Mouse (Mus musculus) lung, adult 2 months (tissue): Measurements from ENCODE around the gene Tmem150a. TPM values are rescaled to one million over a fixed set of nuclear protein-coding genes. Genes with fewer than 3 reads are reported as not detected.

ENCODE experiments used
- DNase-seq: peaks from one replicate; pipeline ENCODE4 v3.0.0; 2022
- H3K4me1 ChIP-seq: fragments of 200-500 bp; 2 replicates; pipeline ENCODE4 v1.6.1; 2011; ENCODE audit warnings: low read length; ENCODE audit not compliant: control insufficient read depth, insufficient read depth
- H3K4me3 ChIP-seq: fragments of 200-500 bp; replicated peaks from 2 replicates; pipeline ENCODE3; 2011; ENCODE audit warnings: low read depth, mild to moderate bottlenecking, control low read depth, low read length; ENCODE audit errors: extremely low read depth
- CTCF ChIP-seq: fragments of 200-500 bp; IDR thresholded peaks from 2 replicates; pipeline ENCODE4 v1.5.1; 2011; ENCODE audit warnings: mild to moderate bottlenecking, low read length, control low read depth; ENCODE audit not compliant: insufficient read depth
- POLR2A ChIP-seq: fragments of 200-500 bp; IDR thresholded peaks from 2 replicates; pipeline ENCODE4 v1.6.1; 2011; ENCODE audit warnings: low read depth, mild to moderate bottlenecking, control low read depth, low read length, borderline replicate concordance; ENCODE audit errors: extremely low read depth
- WGBS: fragments of 180-500 bp; shearing (Covaris S2); methylation state at CpG from one replicate; pipeline ENCODE4 v1.1.7; 2018; 5-methylcytosine and 5-hydroxymethylcytosine counted together
- polyA plus RNA-seq: library from polyadenylated mRNA; depleted of rRNA; stranded (reverse); fragments of >200 nt; gene quantifications from 2 replicates; pipeline ENCODE4 v1.2.3, GENCODE M21; 2012

The Tmem150a gene
- polyA plus RNA-seq, 1 experiment, result 71.8 TPM

- TF ChIP-seq POLR2A, result no peak
- TF ChIP-seq CTCF, result no peak
- Histone ChIP-seq H3K4me3 (no peak overlapping the region), H3K4me1 (peaks cover 12% of the 10 kb centered on the region)
- DNase-seq, result no peak
- 57% methylated on average over 2 of the region's 2 CpGs for WGBS
These were observed 4.1 kb downstream of the Tmem150a start for GRCm38 (mm10) chr6:72359343-72359742.

DNA sequence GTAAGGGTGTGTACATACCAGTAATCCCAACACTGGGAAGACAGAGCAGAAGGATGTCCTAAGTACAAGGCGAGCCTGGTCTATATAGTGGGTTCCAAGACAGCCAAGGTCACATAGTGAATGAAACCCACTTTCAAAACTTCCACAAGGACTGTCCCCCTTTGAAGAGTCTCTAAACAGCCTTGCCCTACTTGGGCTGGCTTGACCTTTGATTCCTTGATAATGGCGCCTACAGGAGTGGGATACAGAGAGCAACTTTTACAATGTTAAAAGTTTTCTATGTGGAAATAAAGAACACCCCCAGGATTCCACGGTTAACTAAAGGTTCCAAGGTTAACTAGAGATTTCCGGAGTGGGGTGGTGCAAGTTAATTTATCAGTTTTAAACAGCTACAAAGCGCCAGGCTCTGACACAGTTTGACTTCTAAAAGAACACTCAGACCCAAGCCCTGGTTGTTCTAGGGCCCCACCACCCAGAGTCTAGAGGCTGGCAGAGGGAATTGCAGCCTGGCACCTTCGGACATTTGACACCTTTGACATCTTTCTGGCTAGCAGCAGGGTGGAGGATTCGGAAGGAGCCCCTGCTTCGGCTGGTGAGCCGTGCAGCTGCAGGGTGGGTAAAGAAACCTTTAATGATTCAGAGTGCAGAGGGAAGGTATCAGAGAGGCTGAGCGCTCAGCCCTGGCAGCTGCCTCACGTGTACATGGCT is 4.8 kb downstream of the Tmem150a start:
- Histone ChIP-seq H3K4me3 (no peak overlapping the region), H3K4me1 (peaks cover 10% of the 10 kb centered on the region)
- 69% methylated on average over 11 of the region's 11 CpGs for WGBS
- no peak for TF ChIP-seq CTCF
- TF ChIP-seq POLR2A, result no peak
- no peak for DNase-seq

DNA sequence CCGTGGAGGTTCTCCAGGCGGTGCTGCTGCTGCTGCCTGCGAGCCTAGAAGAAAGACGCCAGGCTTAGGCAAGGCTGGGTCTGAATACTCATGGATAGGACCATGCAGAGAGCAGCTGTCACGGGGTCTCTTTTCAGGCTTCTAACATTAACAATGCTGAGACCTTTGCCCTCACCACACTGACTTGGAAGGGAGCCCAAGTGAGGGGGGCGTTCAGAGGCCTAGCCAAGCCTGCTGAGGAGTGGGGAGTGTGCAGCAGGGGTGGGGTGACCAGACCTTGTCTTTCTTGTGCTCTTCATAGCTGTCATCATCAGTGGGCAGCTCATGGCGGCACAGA is 5.3 kb downstream of the Tmem150a start:
- WGBS, result 55% methylated on average over 7 of the region's 7 CpGs
- TF ChIP-seq CTCF (no peak), POLR2A (no peak)
- no peak overlapping the region for H3K4me3 ChIP-seq

GRCm38 (mm10) chr6:72361121-72361551 is 5.9 kb downstream of the Tmem150a start:
- Histone ChIP-seq H3K4me1 (peaks cover 8% of the 10 kb centered on the region), H3K4me3 (peak overlapping the region; percentile 2)
- WGBS, result 29% methylated on average over 5 of the region's 5 CpGs
- TF ChIP-seq POLR2A (no peak), CTCF (no peak)
- no peak for DNase-seq

More for the DNA sequence above, 5.3 kb downstream of the Tmem150a start:
- DNase-seq, result no peak
- H3K4me1 ChIP-seq, result peaks cover 10% of the 10 kb centered on the region

DNA sequence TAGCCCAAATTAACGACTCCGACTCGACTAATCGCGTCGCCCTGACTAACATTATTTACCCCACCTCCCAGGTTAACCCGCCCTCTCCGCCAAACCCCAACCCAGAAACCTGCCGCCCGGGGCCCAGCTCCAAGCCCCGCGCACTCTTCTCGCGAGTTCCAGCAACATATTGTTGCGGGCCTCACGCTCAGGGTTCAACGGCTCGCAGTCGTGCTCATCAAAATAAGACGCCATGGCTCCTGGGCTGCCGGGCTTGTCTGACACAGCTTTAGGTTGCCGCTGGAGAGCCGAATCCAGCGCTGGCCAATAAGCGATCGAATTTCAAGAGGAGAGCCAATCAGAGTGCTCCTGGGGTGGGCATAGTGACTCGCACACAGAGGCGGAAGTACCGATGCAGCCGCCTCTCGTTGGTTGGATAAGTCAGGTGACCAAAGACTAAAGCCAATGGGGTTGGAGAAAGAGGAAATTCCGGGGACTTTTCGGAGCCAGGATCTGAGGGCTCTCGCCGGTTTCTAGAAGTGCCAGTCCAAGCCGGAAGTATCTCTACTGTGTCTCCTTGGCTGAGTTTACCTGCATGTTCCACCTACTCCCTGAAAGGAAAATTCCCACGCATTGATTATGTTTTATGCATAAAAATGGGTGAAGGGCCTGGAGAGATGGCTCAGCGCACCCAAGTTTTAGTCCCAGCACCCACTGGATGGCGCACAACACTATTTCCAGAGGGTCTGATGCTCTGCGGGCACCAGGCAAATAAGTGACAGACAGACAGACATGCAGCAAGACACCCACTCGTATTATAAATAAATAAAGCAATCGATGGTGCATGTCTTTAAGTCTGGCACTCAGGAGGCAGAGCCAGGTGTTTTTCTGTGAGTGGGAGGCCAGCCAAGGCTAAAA is 7.1 kb downstream of the Tmem150a start:
- Histone ChIP-seq H3K4me1 (peaks cover 8% of the 10 kb centered on the region), H3K4me3 (peak overlapping the region; percentile 75)
- peak; percentile 83; the same call in 1 of the 2 replicates for TF ChIP-seq POLR2A
- TF ChIP-seq CTCF, result peak; percentile 19; the same call in 1 of the 2 replicates
- DNase-seq, result peak; percentile 95
- under 1% methylated on average over 42 of the region's 42 CpGs for WGBS

DNA sequence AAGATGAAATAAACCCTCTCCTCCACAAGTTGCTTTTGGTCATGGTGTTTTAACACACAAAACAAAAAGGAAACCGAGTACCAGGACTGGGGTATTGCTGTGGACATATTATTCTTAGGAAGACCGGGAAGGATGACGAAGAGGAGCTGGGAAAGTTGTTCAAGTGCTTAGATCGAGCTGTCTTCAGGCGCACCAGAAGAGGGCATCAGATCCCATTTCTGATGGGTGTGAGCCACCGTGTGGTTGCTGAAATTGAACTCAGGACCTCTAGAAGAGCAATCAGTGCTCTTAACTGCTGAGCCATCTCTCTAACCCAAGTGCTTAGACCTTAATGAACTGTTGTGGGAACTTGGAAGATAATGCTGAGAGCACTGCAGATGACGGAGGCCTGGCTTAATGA is 8.8 kb downstream of the Tmem150a start:
- TF ChIP-seq POLR2A (no peak), CTCF (peak; percentile 50; the same call in 1 of the 2 replicates)
- DNase-seq, result no peak
- WGBS, result 34% methylated on average over 7 of the region's 7 CpGs
- H3K4me3 ChIP-seq, result no peak overlapping the region
- peaks cover 8% of the 10 kb centered on the region for H3K4me1 ChIP-seq

- H3K4me1 ChIP-seq, result peaks cover 11% of the 10 kb centered on the region
- no peak for DNase-seq
- H3K4me3 ChIP-seq, result no peak overlapping the region
- 66% methylated on average over 6 of the region's 6 CpGs for WGBS
- TF ChIP-seq POLR2A (no peak), CTCF (no peak)
These were observed 9.7 kb downstream of the Tmem150a start for GRCm38 (mm10) chr6:72364985-72365384.

GRCm38 (mm10) chr6:72366304-72366703 is 11.1 kb downstream of the Tmem150a start:
- DNase-seq, result no peak
- TF ChIP-seq CTCF (no peak), POLR2A (no peak)
- Histone ChIP-seq H3K4me3 (no peak overlapping the region), H3K4me1 (peaks cover 13% of the 10 kb centered on the region)
- 46% methylated on average over 3 of the region's 3 CpGs for WGBS

- no peak within 1 kb of the TSS for H3K4me3 ChIP-seq
- WGBS, result 77% methylated on average over 4 of the region's 4 CpGs
These were observed 11.7 kb downstream of the Tmem150a start, which contains the start of gene Rnf181 for GRCm38 (mm10) chr6:72366844-72367443. Rnf181 (minus strand) TSS chr6:72366956.

More at GRCm38 (mm10) chr6:72366844-72367443, 11.7 kb downstream of the Tmem150a start, which contains the start of gene Rnf181:
- H3K4me1 ChIP-seq, result peaks cover 16% of the 10 kb centered on the region
- TF ChIP-seq POLR2A (no peak), CTCF (no peak)
- no peak for DNase-seq
